Mouse (Mus musculus): ENCODE measurements around the gene Tmem54.

DNA sequence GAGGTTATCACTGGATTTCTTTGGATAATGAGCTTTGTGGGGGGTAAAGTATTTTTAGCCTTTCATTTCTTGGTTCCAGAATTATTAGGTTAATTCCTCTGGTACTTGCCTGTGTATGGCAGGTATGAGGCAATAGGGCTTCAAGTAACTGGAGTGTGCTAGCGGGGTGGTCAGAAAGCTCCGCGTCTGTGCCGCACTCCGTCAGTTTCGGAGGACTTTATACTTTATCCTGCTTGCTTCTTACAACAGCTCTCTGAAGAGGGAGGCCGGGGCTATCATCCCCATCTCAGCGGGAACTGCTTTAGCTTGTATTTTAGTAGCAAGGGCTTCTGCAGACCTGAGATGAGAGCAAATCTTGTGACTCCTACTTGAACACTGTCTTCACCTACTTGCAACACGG, 26.2 kb upstream of the Tmem54 start:
- TF ChIP-seq CTCF (IDR thresholded peaks at IDR 0.05; ENCODE audit: control insufficient read depth, insufficient read depth, insufficient read length) (no peak), MYOD1 (IDR thresholded peaks at IDR 0.05; ENCODE audit: control insufficient read depth, insufficient read length, low read depth) (no peak), MAX (IDR thresholded peaks at IDR 0.05) (no peak), MYOG (IDR thresholded peaks at IDR 0.05; ENCODE audit: control insufficient read depth, extremely low read depth, insufficient read length) (no peak)
